Mouse (Mus musculus) hematopoietic stem cell, adult 5-6 weeks (primary cell): ENCODE data around the gene Rps21. TPM values are rescaled to one million over a fixed set of nuclear protein-coding genes. Genes with fewer than 3 reads are reported as not detected.

Experiments
- ATAC-seq, 2 experiments: fragments of 125-278 bp in 1 of 2; replicated peaks in 1 of 2; 2 replicates each; pipeline ENCODE4 v1.8.0; 2016 to 2017; ENCODE audit warnings: inconsistent platforms in 2 of 2, mild to moderate bottlenecking in 2 of 2, moderate number of reproducible peaks in 2 of 2, low read depth in 1 of 2, moderate TSS enrichment in 1 of 2; ENCODE audit not compliant: low FRiP score in 2 of 2, poor library complexity in 2 of 2, severe bottlenecking in 2 of 2, insufficient read depth in 1 of 2, low TSS enrichment in 1 of 2
- total RNA-seq: library from RNA; stranded (forward); fragments of 172-1452, 232-1000 nt; gene quantifications from 2 replicates; pipeline ENCODE4 v1.2.3, GENCODE M21; 2017

Gene Rps21
- 2,895 and 4,157 TPM in 2 replicates for total RNA-seq

GRCm38 (mm10) chr2:180257001-180257521, at the start of gene Rps21:
Gene Rps21 (plus strand): TSS chr2:180257377.
- ATAC-seq, result peak; percentile 91 to 94

GRCm38 (mm10) chr2:180207840-180208239, 49.3 kb upstream of the Rps21 start:
- ATAC-seq, result no peak; a peak in 1 of 4 replicates

- no peak for ATAC-seq
These were observed 48.2 kb upstream of the Rps21 start for GRCm38 (mm10) chr2:180208976-180209375.

GRCm38 (mm10) chr2:180212255-180212654, 44.9 kb upstream of the Rps21 start:
- no peak for ATAC-seq

GRCm38 (mm10) chr2:180214352-180214978, 42.7 kb upstream of the Rps21 start:
- ATAC-seq, result no peak

- no peak for ATAC-seq
These were observed 42.1 kb upstream of the Rps21 start for GRCm38 (mm10) chr2:180215011-180215461.

- ATAC-seq, result 0 out of 4 replicates have a peak, but pooled peaks of 1 of the 2 experiments have one; percentile 18
These were observed 41.2 kb upstream of the Rps21 start for GRCm38 (mm10) chr2:180215951-180216350.

- ATAC-seq, result no peak
These were observed 40.3 kb upstream of the Rps21 start for GRCm38 (mm10) chr2:180216921-180217320.

- no peak for ATAC-seq
These were observed 39.6 kb upstream of the Rps21 start for GRCm38 (mm10) chr2:180217587-180217986.

- no peak for ATAC-seq
These were observed 38.9 kb upstream of the Rps21 start for GRCm38 (mm10) chr2:180218241-180218640.

- ATAC-seq, result no peak
These were observed 38.5 kb upstream of the Rps21 start for GRCm38 (mm10) chr2:180218677-180219076.

GRCm38 (mm10) chr2:180219145-180219943, 37.8 kb upstream of the Rps21 start:
- no peak for ATAC-seq

- ATAC-seq, result no peak
These were observed 37.0 kb upstream of the Rps21 start for GRCm38 (mm10) chr2:180220165-180220564.

- no peak for ATAC-seq
These were observed 36.1 kb upstream of the Rps21 start for GRCm38 (mm10) chr2:180221051-180221450.

GRCm38 (mm10) chr2:180222250-180222649, 34.9 kb upstream of the Rps21 start:
- ATAC-seq, result no peak

- no peak for ATAC-seq
These were observed 32.5 kb upstream of the Rps21 start for GRCm38 (mm10) chr2:180224647-180225043.

- peak; percentile 6 to 31; a peak in 1 of 4 replicates for ATAC-seq
These were observed 32.0 kb upstream of the Rps21 start for GRCm38 (mm10) chr2:180225044-180225761.
